Mouse (Mus musculus) cortical plate, adult 2 months (tissue): ENCODE results near the gene Magi1. TPM values are rescaled to one million over a fixed set of nuclear protein-coding genes. Genes with fewer than 3 reads are reported as not detected.

ENCODE experiments used
- H3K27ac ChIP-seq: fragments of 200-500 bp; 2 replicates; pipeline ENCODE4 v1.5.1; 2012; ENCODE audit warnings: low read length, control low read depth, inconsistent platforms; ENCODE audit not compliant: insufficient read depth
- H3K4me1 ChIP-seq: fragments of 200-500 bp; 2 replicates; pipeline ENCODE4 v1.6.1; 2011; ENCODE audit warnings: low read length; ENCODE audit not compliant: control insufficient read depth, insufficient read depth
- H3K4me3 ChIP-seq: fragments of 200-500 bp; 2 replicates; pipeline ENCODE4 v1.5.1; 2011; ENCODE audit warnings: mild to moderate bottlenecking, low read length, control low read depth; ENCODE audit not compliant: insufficient read depth
- CTCF ChIP-seq: fragments of 200-500 bp; IDR thresholded peaks from 2 replicates; pipeline ENCODE4 v1.5.1; 2011; ENCODE audit warnings: mild to moderate bottlenecking, control low read depth, low read length; ENCODE audit not compliant: insufficient read depth; ENCODE audit errors: extremely low read depth
- POLR2A ChIP-seq: fragments of 200-500 bp; IDR thresholded peaks from 2 replicates; pipeline ENCODE4 v1.6.1; 2011; ENCODE audit warnings: mild to moderate bottlenecking, low read length, control low read depth; ENCODE audit not compliant: insufficient read depth; ENCODE audit errors: extremely low read depth
- polyA plus RNA-seq: library from polyadenylated mRNA; depleted of rRNA; stranded (reverse); fragments of >200 nt; gene quantifications from 2 replicates; pipeline ENCODE4 v1.2.3, GENCODE M21; 2012

The Magi1 gene
- polyA plus RNA-seq, 1 experiment, result 39.5 TPM

- H3K4me1 ChIP-seq, result no peaks in the 10 kb centered on the region
- TF ChIP-seq POLR2A, result no peak
- TF ChIP-seq CTCF, result no peak
Observed at GRCm38 (mm10) chr6:94190830-94191229, 92.9 kb downstream of the Magi1 start.

DNA sequence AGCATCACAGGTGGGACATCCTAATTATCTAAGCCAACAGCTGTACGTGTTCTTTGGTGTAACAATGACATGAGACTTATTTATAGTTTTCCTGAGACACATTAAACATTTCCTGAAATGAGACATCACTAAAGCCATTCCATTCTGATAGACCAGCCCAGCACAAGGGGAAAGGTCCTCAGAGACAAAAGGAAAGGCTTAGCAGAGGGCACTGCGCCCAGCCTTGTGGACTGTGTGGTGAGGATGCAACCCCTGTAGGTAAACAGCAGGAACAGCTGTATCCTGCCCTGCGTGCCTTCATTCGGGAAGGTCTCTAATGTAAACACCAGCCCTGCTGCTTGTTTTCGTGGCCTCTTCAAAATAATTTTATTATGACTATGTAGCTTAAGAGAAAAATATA lies 94.3 kb downstream of the Magi1 start:
- no peak overlapping the region for H3K27ac ChIP-seq
- no peak overlapping the region for H3K4me3 ChIP-seq
- no peaks in the 10 kb centered on the region for H3K4me1 ChIP-seq
- TF ChIP-seq CTCF, result no peak
- no peak for TF ChIP-seq POLR2A

More at GRCm38 (mm10) chr6:94190830-94191229, 92.9 kb downstream of the Magi1 start:
- H3K4me3 ChIP-seq, result no peak overlapping the region
- no peak overlapping the region for H3K27ac ChIP-seq

- Histone ChIP-seq H3K4me1 (no peaks in the 10 kb centered on the region), H3K4me3 (no peak overlapping the region), H3K27ac (no peak overlapping the region)
- TF ChIP-seq CTCF (no peak), POLR2A (no peak)
Observed at GRCm38 (mm10) chr6:94186628-94187319, 96.9 kb downstream of the Magi1 start.

DNA sequence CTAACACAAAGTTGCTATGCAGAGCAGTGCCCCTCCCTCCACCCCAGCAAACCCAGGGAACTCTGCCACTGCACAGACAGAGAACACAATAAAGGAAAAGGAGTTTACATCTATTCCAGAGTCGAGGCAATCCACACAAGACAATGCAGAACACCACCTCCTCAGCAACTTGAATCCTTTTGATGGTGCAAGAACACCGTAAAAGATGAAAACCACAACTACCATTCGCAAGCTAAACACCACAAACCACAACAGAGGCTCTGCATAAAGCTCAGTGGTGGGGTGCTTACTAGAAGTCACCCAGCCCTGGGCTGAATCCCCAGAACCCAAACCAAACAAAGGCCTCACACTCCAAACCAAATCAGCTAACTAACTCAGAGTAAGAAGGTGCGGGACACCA lies 99.4 kb downstream of the Magi1 start:
- H3K4me1 ChIP-seq, result no peaks in the 10 kb centered on the region
- no peak overlapping the region for H3K4me3 ChIP-seq
- no peak overlapping the region for H3K27ac ChIP-seq
- no peak for TF ChIP-seq POLR2A
- no peak for TF ChIP-seq CTCF

DNA sequence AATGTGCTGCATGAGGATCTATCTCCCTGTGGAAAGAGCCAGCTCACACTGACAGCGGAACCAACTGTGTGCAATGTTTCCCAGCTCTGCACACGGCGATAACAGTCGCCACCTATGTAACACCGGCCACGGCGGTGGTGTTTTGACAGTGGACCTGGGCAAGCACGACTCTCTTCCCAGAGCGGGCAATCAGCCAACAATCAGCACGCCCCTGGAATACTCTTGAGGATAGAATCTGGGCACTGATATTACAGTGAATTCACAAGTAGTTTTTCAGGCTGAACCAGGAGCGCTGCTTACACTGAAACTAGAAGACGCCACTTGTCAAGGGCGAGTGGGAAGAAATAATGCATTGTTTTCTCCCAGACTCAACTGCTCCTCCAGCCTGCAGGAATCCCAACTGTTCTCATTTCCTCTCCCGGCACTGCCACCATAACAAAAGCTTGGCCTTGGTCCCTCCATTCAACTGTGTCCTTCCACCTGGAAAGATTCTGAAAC lies 100.3 kb downstream of the Magi1 start:
- H3K4me3 ChIP-seq, result no peak overlapping the region

DNA sequence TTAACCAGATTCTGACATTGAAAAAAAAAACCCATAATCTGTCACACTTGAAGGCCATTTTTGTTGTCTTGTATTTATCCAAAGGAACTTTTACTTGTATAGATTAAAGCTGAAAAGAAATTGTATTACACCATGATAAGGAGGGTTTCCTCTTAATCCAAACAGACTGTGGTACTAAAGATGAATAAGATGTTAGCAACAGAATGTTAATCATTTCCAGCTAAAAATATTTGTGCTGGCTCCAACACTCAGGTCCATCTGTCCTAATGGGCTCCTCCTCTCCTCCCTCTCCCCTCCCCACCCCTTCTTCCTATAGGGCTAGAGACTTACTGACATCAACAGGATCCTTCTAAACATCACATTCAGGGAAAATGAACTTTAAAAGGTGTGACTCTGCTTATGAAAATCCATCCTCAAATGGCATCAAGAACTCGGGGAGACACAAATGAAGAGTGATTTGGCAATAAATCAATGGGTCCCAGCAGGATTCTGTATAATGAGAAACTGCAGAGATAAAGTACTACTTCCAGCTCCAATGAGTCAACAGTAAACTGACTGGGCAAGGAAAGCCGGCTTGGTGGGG lies 102.0 kb downstream of the Magi1 start:
- Histone ChIP-seq H3K4me3 (no peak overlapping the region), H3K27ac (no peak overlapping the region), H3K4me1 (no peaks in the 10 kb centered on the region)
- TF ChIP-seq POLR2A, result no peak
- no peak for TF ChIP-seq CTCF

More for the DNA sequence above, 100.3 kb downstream of the Magi1 start:
- no peak for TF ChIP-seq CTCF
- TF ChIP-seq POLR2A, result no peak
- no peaks in the 10 kb centered on the region for H3K4me1 ChIP-seq
- no peak overlapping the region for H3K27ac ChIP-seq

DNA sequence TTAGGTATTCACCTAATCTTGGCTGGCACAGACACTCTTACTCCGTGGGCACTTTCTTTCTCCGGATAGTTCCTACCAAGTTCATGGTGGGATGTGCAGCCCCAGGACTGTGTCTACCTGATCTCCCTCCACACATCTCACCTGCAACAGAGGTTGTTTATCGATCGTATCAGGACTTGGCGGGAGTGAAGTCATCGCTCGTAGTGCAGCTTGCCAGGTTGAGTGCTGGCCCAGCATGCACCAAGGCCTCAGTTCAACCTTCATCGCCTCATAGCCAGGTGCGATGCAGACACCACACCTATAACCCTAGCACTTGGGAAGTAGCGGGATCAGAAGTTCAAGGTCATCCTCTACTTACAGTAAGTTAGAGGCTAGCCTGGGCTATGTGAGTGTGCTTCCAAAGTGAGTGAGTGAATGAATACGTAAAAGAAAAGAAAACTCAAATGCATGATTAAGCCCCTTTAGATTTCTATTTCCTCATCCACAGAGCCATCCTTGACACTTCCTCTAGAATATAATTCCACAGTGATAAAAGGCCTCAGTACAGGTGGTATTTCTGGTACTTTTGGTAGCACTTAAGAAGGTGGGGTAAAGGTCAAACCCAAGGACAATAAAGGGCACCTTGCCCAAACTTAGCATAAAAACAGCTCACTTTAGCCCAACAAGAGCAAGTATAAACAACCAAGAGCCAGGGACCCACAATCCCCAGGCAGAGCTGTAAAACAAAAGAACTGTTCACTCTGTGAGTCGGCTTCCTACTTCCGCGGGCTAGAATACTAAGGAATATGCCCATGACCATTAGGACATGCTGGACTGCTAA lies 103.2 kb downstream of the Magi1 start:
- H3K4me3 ChIP-seq, result no peak overlapping the region
- no peaks in the 10 kb centered on the region for H3K4me1 ChIP-seq
- no peak overlapping the region for H3K27ac ChIP-seq
- TF ChIP-seq POLR2A (no peak), CTCF (no peak)

DNA sequence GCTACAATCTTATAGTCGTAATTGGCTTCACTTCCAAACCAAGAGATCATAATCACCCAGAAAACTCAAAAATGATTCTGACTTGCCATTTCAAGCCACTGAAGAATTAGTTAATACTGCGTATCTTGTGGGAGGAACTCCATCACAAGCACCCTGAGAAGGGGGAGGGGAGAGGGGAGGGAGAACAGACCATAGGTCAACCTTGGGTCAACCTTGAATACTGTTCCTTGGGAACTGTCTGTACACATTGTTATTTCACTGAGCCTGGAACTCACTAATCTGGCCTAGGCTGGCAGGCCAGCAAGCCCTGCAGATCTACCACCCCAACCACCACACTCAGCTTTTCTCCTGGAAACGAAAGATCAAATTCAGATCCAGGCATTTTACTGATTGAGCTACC lies 106.2 kb downstream of the Magi1 start:
- Histone ChIP-seq H3K4me1 (no peaks in the 10 kb centered on the region; the same call in 1 of the 2 replicates), H3K27ac (no peak overlapping the region), H3K4me3 (no peak overlapping the region)
- TF ChIP-seq POLR2A (no peak), CTCF (no peak)

DNA sequence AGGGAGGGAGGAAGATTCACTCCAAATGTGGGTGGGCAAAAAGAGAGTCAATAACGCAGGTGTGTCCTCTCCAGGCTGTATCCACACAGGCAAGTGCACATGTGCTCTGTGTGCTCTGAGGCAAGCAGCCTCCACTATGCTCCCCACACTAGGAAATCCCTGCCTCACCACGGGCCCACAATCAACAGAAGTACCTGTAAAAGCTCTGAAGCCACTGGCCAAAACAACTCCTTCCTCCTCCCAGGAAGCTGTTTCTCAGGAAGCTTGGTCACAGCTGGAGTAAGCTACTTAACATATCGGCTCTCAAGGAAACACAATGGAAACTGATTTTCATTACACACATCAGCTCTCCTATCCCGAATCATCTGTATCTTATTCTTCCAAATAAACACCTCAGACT lies 107.0 kb downstream of the Magi1 start:
- Histone ChIP-seq H3K27ac (no peak overlapping the region), H3K4me3 (no peak overlapping the region), H3K4me1 (no peaks in the 10 kb centered on the region; the same call in 1 of the 2 replicates)
- TF ChIP-seq POLR2A (no peak), CTCF (no peak)

- Histone ChIP-seq H3K4me1 (no peaks in the 10 kb centered on the region; the same call in 1 of the 2 replicates), H3K4me3 (no peak overlapping the region), H3K27ac (no peak overlapping the region)
- no peak for TF ChIP-seq CTCF
- no peak for TF ChIP-seq POLR2A
Observed at GRCm38 (mm10) chr6:94171250-94171649, 112.5 kb downstream of the Magi1 start.
